Mouse (Mus musculus) embryonic facial prominence, embryonic 13.5 days (tissue): ENCODE measurements at regions not wholly inside any gene's neighbourhood (a gene's known extent, or its start where the extent isn't known, plus 50 kb on each side); places are given as distances from the start of the nearest gene placed in this dataset.

Experiments
- ATAC-seq: fragments of 200-750 bp; cut with Nextera tagmentation; 2 replicates; pipeline ENCODE4 v1.8.0; 2017; ENCODE audit warnings: low read depth; ENCODE audit not compliant: insufficient number of reproducible peaks, insufficient read depth, low FRiP score, low TSS enrichment
- H3K27ac ChIP-seq: fragments of 300-500 bp; sonication (generic); 2 replicates; pipeline ENCODE4 v1.5.1; 2015; ENCODE audit warnings: moderate library complexity, mild to moderate bottlenecking, inconsistent platforms
- H3K27me3 ChIP-seq: fragments of 300-500 bp; sonication (generic); 2 replicates; pipeline ENCODE4 v1.6.1; 2015; ENCODE audit warnings: mild to moderate bottlenecking, inconsistent platforms
- H3K36me3 ChIP-seq: fragments of 300-500 bp; sonication (generic); 2 replicates; pipeline ENCODE4 v1.6.1; 2015; ENCODE audit warnings: mild to moderate bottlenecking, inconsistent platforms
- H3K4me1 ChIP-seq: fragments of 300-500 bp; sonication (generic); 2 replicates; pipeline ENCODE4 v1.6.1; 2015; ENCODE audit warnings: inconsistent platforms
- H3K4me2 ChIP-seq: fragments of 300-500 bp; sonication (generic); 2 replicates; pipeline ENCODE4 v1.6.1; 2015; ENCODE audit warnings: moderate library complexity, mild to moderate bottlenecking, inconsistent platforms
- H3K4me3 ChIP-seq: fragments of 300-500 bp; sonication (generic); 2 replicates; pipeline ENCODE4 v1.5.1; 2015; ENCODE audit warnings: mild to moderate bottlenecking, inconsistent platforms
- H3K9ac ChIP-seq: fragments of 300-500 bp; sonication (generic); 2 replicates; pipeline ENCODE4 v1.6.1; 2015; ENCODE audit warnings: mild to moderate bottlenecking, inconsistent platforms
- H3K9me3 ChIP-seq: fragments of 300-500 bp; sonication (generic); 2 replicates; pipeline ENCODE4 v1.6.1; 2016; ENCODE audit warnings: inconsistent platforms
- WGBS: fragments of 180-500 bp; shearing (Covaris S2); methylation state at CpG from one replicate; pipeline ENCODE4 v1.1.7; 2015; ENCODE audit warnings: mixed read lengths; 5-methylcytosine and 5-hydroxymethylcytosine counted together

DNA sequence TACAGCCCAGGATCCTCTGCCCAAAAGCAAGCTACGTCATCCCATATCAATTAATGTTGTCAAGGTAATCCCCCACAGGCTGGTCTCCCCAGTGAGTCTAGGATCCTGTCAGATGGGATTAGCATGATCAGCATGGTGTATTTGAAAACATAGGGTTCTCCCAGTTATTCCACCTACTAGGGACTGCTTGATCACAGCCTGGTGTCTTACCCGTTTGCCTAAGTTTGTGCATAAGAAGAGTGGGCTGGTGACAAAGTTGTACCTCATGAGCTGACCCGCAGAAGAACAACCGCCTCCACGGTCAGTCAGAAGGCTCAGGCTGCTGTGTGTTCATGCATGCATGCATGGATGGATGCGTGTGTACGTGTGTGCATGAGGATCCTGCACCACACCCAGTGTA, 108.9 kb upstream of the Tbx3 start:
- H3K4me3 ChIP-seq = no peak overlapping the region
- no peak overlapping the region for H3K27ac ChIP-seq
- ATAC-seq = no peak
- no peak overlapping the region for H3K9ac ChIP-seq
- H3K27me3 ChIP-seq = peaks cover 14% of the 10 kb centered on the region
- H3K4me1 ChIP-seq = peaks cover 15% of the 10 kb centered on the region
- WGBS = 83% methylated on average over 7 of the region's 7 CpGs
- no peaks in the 10 kb centered on the region for H3K36me3 ChIP-seq
- H3K9me3 ChIP-seq = no peaks in the 10 kb centered on the region
- H3K4me2 ChIP-seq = no peak overlapping the region

DNA sequence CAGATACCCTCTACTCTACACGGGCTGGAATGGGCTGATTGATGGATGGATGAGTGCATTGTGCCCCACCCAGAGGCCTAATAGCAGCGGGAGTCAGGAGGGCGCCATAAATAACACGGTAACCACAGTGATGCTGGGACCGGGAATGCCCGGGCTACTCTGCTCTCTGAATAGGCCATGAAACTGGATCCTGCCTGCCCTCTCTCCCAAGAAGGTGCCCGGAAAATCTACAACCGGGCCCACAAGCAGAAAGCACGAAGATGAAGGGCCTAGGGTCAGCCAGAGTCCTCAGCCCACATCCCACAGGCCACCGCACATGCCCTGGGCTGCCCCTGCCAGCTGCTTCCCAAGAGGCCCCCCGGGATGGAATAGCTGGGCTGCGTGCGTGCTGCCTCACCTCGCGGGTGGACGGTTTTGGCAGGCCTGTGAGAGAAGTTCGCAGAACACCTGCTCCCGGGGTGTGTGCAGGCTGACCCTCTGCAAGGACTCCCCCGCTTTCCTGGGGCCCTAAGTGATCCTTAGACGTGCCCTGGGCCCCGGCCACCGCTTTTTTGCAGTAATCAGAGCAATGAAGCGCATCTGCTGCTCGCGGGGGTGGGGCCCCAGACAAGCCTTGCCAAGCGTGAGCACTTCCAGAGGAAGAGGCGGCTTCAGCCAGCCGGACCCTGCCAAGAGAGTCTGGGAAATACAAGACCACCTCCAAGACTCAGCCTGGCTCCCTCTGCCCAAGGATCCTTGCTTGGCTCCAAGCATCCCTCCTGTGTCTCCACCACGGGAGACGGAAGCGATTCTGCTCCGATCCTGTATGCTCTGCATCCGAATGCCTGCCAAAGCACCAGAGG, 106.7 kb upstream of the Tbx3 start:
- Histone ChIP-seq H3K36me3 (no peaks in the 10 kb centered on the region), H3K9me3 (no peaks in the 10 kb centered on the region), H3K9ac (0 out of 2 replicates have a peak overlapping the region, but pooled peaks have one; percentile 44), H3K4me2 (peak overlapping the region; percentile 41), H3K4me1 (peaks cover 15% of the 10 kb centered on the region), H3K4me3 (no peak overlapping the region), H3K27me3 (peaks cover 14% of the 10 kb centered on the region), H3K27ac (peak overlapping the region; percentile 34; the same call in 1 of the 2 replicates)
- no peak for ATAC-seq
- WGBS = 23% methylated on average over 33 of the region's 33 CpGs

DNA sequence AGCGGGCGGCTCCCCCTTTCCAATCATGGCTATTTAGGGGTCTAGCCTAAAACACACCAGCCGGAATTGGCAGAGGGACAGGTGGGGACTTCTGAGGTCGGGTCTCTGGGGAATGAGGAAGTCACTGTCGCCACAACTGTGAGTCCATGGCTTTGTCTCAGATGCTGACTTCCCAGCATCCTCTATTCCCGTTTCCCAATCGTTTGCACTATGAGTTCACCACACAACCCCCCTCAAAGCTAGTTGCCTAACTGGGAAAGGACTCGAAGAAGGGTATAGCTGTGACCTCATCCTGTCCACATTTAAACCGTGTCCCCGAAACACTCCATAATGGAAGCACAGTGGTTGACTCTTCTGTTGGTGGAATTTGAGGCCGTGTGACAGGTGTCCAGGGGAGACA, 102.8 kb upstream of the Tbx3 start:
- H3K27ac ChIP-seq = no peak overlapping the region
- peaks cover 8% of the 10 kb centered on the region; the same call in 1 of the 2 replicates for H3K36me3 ChIP-seq
- H3K27me3 ChIP-seq = peaks cover 14% of the 10 kb centered on the region
- ATAC-seq = no peak
- WGBS = 79% methylated on average over 11 of the region's 11 CpGs
- H3K4me2 ChIP-seq = no peak overlapping the region
- H3K4me3 ChIP-seq = no peak overlapping the region
- no peak overlapping the region for H3K9ac ChIP-seq
- peaks cover 15% of the 10 kb centered on the region for H3K4me1 ChIP-seq
- peaks cover 4% of the 10 kb centered on the region for H3K9me3 ChIP-seq

DNA sequence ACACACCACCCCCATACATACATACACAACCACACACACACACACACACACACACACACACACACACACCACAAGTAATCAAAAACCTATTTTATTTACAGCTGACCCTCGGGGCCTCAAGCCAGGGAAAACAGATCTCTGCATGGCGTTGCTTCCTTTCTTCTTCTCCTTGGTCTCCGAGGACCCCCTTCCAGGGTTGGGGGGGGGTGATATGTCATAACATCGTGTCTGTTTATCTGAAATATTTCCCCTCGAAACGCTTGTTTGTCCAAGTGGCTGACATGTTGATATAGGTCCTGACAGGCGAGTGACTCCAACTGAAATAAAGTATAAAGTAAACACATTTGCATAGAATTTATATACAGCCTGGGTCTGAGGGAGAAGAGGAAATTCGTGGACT, 100.4 kb upstream of the Tbx3 start:
- WGBS = 39% methylated on average over 8 of the region's 8 CpGs
- H3K9ac ChIP-seq = no peak overlapping the region

DNA sequence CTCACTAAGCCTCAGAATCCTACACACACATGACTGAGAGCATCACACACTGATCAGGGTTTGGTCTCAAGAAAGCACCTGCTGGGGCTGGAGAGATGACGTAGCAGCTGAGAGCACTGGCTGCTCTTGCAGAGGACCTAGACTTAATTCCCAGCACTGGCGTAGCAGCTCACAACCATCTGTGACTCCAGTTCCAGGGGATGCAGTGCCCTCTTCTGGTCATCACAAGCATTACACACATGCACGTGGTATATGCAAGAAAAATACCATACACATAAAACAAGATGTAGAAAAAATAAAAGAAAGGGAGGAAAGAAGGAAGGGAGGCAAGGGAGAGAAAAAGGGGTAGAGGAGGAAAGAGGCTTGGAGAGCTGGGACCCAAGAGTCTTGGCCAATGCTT, 98.8 kb upstream of the Tbx3 start:
- no peak overlapping the region for H3K4me3 ChIP-seq
- 94% methylated on average over 3 of the region's 3 CpGs for WGBS
- H3K4me2 ChIP-seq = no peak overlapping the region
- H3K36me3 ChIP-seq = peaks cover 23% of the 10 kb centered on the region
- H3K9ac ChIP-seq = no peak overlapping the region
- no peaks in the 10 kb centered on the region for H3K4me1 ChIP-seq
- no peaks in the 10 kb centered on the region for H3K27me3 ChIP-seq
- H3K9me3 ChIP-seq = peaks cover 4% of the 10 kb centered on the region
- no peak overlapping the region for H3K27ac ChIP-seq
- ATAC-seq = no peak

More for the DNA sequence above, 100.4 kb upstream of the Tbx3 start:
- no peak for ATAC-seq
- H3K4me3 ChIP-seq = no peak overlapping the region
- no peak overlapping the region; the same call in 1 of the 2 replicates for H3K27ac ChIP-seq
- no peaks in the 10 kb centered on the region for H3K4me1 ChIP-seq
- H3K4me2 ChIP-seq = no peak overlapping the region
- H3K27me3 ChIP-seq = no peaks in the 10 kb centered on the region
- peaks cover 20% of the 10 kb centered on the region for H3K36me3 ChIP-seq
- H3K9me3 ChIP-seq = peaks cover 4% of the 10 kb centered on the region

DNA sequence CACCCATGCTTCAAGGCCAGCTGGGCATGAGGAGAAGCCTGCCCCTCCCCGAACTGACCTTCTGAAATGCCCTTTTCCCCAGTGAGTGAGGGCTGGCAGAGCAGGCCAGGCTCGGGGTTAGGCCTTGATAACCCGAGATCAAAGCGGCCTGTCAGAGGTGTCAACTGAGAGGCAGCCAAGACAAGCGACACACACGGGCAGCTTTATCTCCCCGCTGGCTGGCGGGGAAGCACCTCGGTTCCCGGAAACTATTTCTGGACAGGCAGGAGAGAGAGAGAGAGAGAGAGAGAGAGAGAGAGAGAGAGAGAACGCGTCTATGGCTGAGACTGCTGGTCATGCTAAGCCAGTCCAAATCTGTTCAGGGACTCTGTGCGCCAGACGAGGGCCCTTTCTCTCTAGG, 95.3 kb upstream of the Tbx3 start:
- Histone ChIP-seq H3K9me3 (peaks cover 4% of the 10 kb centered on the region), H3K9ac (no peak overlapping the region), H3K36me3 (peaks cover 23% of the 10 kb centered on the region), H3K4me1 (no peaks in the 10 kb centered on the region), H3K27me3 (no peaks in the 10 kb centered on the region), H3K4me2 (no peak overlapping the region), H3K4me3 (no peak overlapping the region), H3K27ac (no peak overlapping the region)
- ATAC-seq = no peak
- WGBS = 56% methylated on average over 14 of the region's 14 CpGs

DNA sequence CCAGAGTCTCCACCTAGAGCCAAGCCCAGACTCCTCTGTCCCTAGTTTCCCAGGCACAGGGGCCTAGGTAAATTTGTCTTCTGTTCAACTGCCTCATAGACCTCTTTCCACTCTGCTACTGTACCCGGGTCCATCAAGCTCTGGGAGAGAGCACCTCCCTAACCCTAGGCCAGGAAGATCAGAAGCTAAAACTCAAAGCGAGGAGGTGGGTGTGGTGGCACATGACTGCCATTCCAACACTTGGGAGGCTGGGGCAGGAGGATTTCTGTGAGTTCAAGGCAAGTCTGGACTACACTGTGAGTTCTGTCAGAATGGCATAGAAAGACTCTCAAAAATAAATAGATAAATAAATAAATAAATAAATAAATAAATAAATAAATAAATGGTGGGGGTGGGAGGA, 91.2 kb upstream of the Tbx3 start:
- 94% methylated on average over 2 of the region's 2 CpGs for WGBS
- Histone ChIP-seq H3K4me2 (no peak overlapping the region), H3K9ac (no peak overlapping the region), H3K4me1 (no peaks in the 10 kb centered on the region), H3K27ac (no peak overlapping the region), H3K36me3 (peaks cover 4% of the 10 kb centered on the region; the same call in 1 of the 2 replicates), H3K4me3 (no peak overlapping the region), H3K9me3 (no peaks in the 10 kb centered on the region), H3K27me3 (no peaks in the 10 kb centered on the region)
- ATAC-seq = no peak

DNA sequence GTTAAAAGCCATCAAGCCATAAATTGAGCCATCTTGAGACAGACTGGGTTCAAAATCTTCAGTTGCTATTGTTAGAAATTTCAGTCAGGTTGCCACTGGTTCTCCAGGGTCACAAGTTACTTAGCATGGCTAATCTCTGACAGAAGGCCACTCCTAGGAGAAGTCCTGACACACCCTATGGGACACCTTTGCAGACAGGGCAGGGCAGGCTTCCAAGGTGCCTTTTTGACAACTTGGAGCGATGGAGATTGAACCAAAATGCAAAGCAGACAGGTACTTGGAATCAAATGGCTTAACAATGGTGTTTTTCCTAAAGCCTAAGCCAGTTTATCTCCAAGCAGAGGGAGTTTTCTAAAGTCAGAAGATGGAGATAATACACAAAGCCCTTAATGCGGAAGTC, 90.7 kb upstream of the Tbx3 start:
- Histone ChIP-seq H3K4me1 (no peaks in the 10 kb centered on the region), H3K9ac (no peak overlapping the region), H3K4me3 (no peak overlapping the region), H3K4me2 (no peak overlapping the region), H3K36me3 (0 out of 2 replicates have a peak, but pooled peaks cover 3% of the 10 kb centered on the region), H3K27ac (no peak overlapping the region), H3K27me3 (no peaks in the 10 kb centered on the region), H3K9me3 (no peaks in the 10 kb centered on the region)
- no peak for ATAC-seq
- WGBS = 83% methylated on average over 2 of the region's 2 CpGs

DNA sequence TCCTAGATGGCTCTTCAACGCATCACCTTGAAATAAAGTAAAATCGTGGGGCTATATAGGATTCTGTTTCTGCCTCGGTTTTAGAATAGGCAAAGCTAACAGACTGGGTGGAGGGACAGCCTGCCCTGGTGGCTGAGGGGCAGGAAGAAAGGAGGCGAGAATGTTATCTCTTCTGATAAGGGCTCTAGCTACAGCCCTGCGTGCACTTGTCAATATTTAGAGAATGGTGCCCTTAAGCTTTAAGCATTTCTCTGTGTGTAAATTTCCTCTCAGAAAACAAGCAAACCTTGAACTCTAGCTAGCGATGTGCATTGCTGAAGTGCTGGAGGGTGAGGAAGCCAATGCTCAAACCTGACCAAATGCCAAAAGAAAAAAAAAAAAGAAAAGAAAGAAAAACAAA, 90.1 kb upstream of the Tbx3 start:
- Histone ChIP-seq H3K27me3 (no peaks in the 10 kb centered on the region), H3K36me3 (0 out of 2 replicates have a peak, but pooled peaks cover 3% of the 10 kb centered on the region), H3K4me3 (no peak overlapping the region), H3K27ac (no peak overlapping the region), H3K4me2 (no peak overlapping the region), H3K9ac (no peak overlapping the region), H3K4me1 (no peaks in the 10 kb centered on the region), H3K9me3 (no peaks in the 10 kb centered on the region)
- ATAC-seq = no peak
- 85% methylated on average over 6 of the region's 6 CpGs for WGBS

DNA sequence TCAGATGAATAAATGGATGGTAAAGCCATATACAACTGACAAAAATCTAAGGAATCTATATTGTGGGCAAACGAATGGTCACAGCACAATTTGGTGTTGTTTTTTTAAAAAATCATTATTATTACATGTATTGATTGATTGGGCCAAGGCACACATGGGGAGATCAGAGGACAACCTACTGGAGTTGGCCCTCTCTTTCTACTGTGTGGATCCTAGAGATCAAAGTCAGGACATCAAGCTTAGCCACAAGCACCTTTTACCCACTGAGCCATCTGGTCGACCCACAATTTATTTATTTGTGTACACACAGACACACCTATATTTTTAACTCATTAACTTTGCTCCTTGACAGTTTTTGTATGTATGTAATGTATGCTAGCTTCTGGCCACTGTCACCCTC, 89.7 kb upstream of the Tbx3 start:
- no peak for ATAC-seq
- H3K27me3 ChIP-seq = no peaks in the 10 kb centered on the region
- H3K9me3 ChIP-seq = no peaks in the 10 kb centered on the region
- no peak overlapping the region for H3K27ac ChIP-seq
- H3K4me1 ChIP-seq = no peaks in the 10 kb centered on the region
- H3K9ac ChIP-seq = no peak overlapping the region
- WGBS = 86% methylated on average over 2 of the region's 2 CpGs
- H3K4me2 ChIP-seq = no peak overlapping the region
- 0 out of 2 replicates have a peak, but pooled peaks cover 1% of the 10 kb centered on the region for H3K36me3 ChIP-seq
- H3K4me3 ChIP-seq = no peak overlapping the region

DNA sequence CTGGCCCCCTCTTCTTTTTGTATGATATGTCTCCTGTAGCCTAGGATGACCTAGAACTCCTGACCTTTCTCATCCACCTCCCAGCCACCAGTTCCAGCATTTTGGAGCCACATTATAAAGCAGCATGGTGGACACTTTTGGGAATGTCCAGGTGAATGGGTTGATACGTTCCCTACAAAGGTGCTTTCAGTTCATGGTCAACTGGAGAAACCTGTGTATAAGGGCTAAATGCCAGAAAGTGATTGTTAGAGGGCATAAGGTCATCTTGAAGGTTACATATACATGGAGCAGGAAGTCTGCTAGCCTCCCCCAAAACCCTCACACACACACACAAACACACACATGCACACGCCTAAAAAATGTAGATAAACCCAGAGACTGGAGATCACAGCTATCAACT, 86.1 kb upstream of the Tbx3 start:
- H3K4me3 ChIP-seq = no peak overlapping the region
- no peaks in the 10 kb centered on the region for H3K36me3 ChIP-seq
- no peak overlapping the region for H3K4me2 ChIP-seq
- 77% methylated on average over 2 of the region's 2 CpGs for WGBS
- H3K4me1 ChIP-seq = peaks cover 14% of the 10 kb centered on the region
- no peak overlapping the region for H3K9ac ChIP-seq
- ATAC-seq = no peak
- no peaks in the 10 kb centered on the region for H3K9me3 ChIP-seq
- no peaks in the 10 kb centered on the region for H3K27me3 ChIP-seq
- H3K27ac ChIP-seq = no peak overlapping the region

DNA sequence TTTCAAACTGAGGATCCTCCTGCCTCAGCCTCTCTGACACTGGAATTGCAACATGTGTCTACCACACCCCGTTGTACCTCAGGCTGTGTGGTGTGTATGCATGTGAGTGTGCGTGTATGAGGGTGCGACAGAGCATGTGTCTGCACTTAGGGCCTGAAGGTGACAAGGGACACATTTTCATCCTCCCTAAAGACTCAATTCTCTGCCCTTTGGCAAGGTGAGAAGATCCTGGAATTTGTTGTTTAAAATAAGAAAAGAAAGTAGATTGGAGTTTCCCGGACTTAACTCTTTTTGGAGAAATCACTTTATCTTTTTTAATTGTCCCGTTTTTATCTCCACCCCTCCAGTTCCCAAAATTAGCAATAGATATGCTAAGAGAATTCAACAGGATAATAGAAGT, 85.6 kb upstream of the Tbx3 start:
- Histone ChIP-seq H3K27me3 (no peaks in the 10 kb centered on the region), H3K9me3 (no peaks in the 10 kb centered on the region), H3K27ac (no peak overlapping the region), H3K36me3 (no peaks in the 10 kb centered on the region), H3K9ac (no peak overlapping the region), H3K4me3 (no peak overlapping the region), H3K4me2 (no peak overlapping the region), H3K4me1 (peaks cover 14% of the 10 kb centered on the region)
- ATAC-seq = no peak
- WGBS = 95% methylated on average over 5 of the region's 5 CpGs
